Mouse (Mus musculus) layer of hippocampus, adult 9-11 months (tissue): ENCODE data around the gene Tomt.

Experiments used
- DNase-seq: peaks from one replicate; pipeline ENCODE4 v3.0.0; 2022

Gene Tomt

DNA sequence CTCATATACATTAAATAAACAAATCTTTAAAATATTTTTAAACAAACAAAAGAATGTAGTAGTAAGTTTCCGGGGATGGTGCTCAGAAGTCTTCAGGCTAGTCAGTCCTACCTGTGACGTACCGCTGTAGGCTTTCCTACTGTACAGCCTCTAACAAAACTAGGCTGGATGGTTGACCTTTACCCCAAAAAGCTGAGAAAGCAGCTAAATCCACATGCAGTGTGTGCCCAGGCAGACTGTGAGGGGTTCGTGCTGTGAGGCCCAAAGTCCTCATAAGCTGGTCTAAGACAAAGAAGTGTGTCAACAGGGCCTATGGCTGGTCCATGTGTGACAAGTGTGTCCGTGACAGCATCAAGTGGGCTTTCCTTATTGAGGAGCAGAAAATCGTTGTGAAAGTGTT, 53.3 kb downstream of the Tomt start:
- DNase-seq: no peak

- DNase-seq: no peak
These were observed 54.5 kb downstream of the Tomt start for GRCm38 (mm10) chr7:101851689-101852088.
